Mouse (Mus musculus): Measurements from ENCODE around the gene Ccdc92b. TPM values are rescaled to one million over a fixed set of nuclear protein-coding genes. Genes with fewer than 3 reads are reported as not detected.

Ccdc92b gene
- polyA plus RNA-seq, 1 experiment from 2014 or later: 0.69 TPM

GRCm38 (mm10) chr11:74665631-74666283 lies 46.4 kb downstream of the Ccdc92b start:
- no peak for DNase-seq (ENCODE audit: low spot score)
- 94% methylated on average over 17 of the region's 17 CpGs for WGBS

GRCm38 (mm10) chr11:74666284-74666652 lies 46.9 kb downstream of the Ccdc92b start:
- no peak for DNase-seq (ENCODE audit: low spot score)
- Histone ChIP-seq H3K4me3 (no peak overlapping the region), H3K27ac (replicated peaks) (no peak overlapping the region), H3K27me3 (replicated peaks; ENCODE audit: low read depth, poor library complexity, severe bottlenecking) (no peaks in the 10 kb centered on the region), H3K4me1 (no peaks in the 10 kb centered on the region; the same call in 1 of the 2 replicates), H3K9me3 (no peaks in the 10 kb centered on the region), H3K36me3 (replicated peaks) (peaks cover 95% of the 10 kb centered on the region)
- 92% methylated on average over 5 of the region's 5 CpGs for WGBS

More at GRCm38 (mm10) chr11:74665631-74666283, 46.4 kb downstream of the Ccdc92b start:
- H3K9me3 ChIP-seq: no peaks in the 10 kb centered on the region
- H3K4me3 ChIP-seq: no peak overlapping the region
- H3K36me3 ChIP-seq (replicated peaks): peaks cover 100% of the 10 kb centered on the region
- no peak overlapping the region for H3K27ac ChIP-seq (replicated peaks)
- H3K4me1 ChIP-seq: no peaks in the 10 kb centered on the region; the same call in 1 of the 2 replicates
- H3K27me3 ChIP-seq (replicated peaks; ENCODE audit: low read depth, poor library complexity, severe bottlenecking): no peaks in the 10 kb centered on the region

- Histone ChIP-seq H3K4me1 (no peaks in the 10 kb centered on the region; the same call in 1 of the 2 replicates), H3K27me3 (replicated peaks; ENCODE audit: low read depth, poor library complexity, severe bottlenecking) (no peaks in the 10 kb centered on the region), H3K9me3 (no peaks in the 10 kb centered on the region), H3K4me3 (no peak overlapping the region), H3K36me3 (replicated peaks) (peaks cover 88% of the 10 kb centered on the region), H3K27ac (replicated peaks) (no peak overlapping the region)
- 95% methylated on average over 14 of the region's 14 CpGs for WGBS
- no peak for DNase-seq (ENCODE audit: low spot score)
These were observed 47.6 kb downstream of the Ccdc92b start for GRCm38 (mm10) chr11:74666776-74667581.

GRCm38 (mm10) chr11:74667582-74668010 lies 48.2 kb downstream of the Ccdc92b start:
- peaks cover 82% of the 10 kb centered on the region for H3K36me3 ChIP-seq (replicated peaks)
- DNase-seq (ENCODE audit: low spot score): no peak
- H3K27me3 ChIP-seq (replicated peaks; ENCODE audit: low read depth, poor library complexity, severe bottlenecking): no peaks in the 10 kb centered on the region
- H3K9me3 ChIP-seq: no peaks in the 10 kb centered on the region
- no peak overlapping the region for H3K27ac ChIP-seq (replicated peaks)
- no peak overlapping the region for H3K4me3 ChIP-seq
- WGBS: 98% methylated on average over 13 of the region's 13 CpGs
- no peaks in the 10 kb centered on the region; the same call in 1 of the 2 replicates for H3K4me1 ChIP-seq

GRCm38 (mm10) chr11:74668466-74668865 lies 49.1 kb downstream of the Ccdc92b start:
- 89% methylated on average over 5 of the region's 5 CpGs for WGBS
- peaks cover 81% of the 10 kb centered on the region for H3K36me3 ChIP-seq (replicated peaks)

GRCm38 (mm10) chr11:74668971-74669370 lies 49.6 kb downstream of the Ccdc92b start:
- H3K36me3 ChIP-seq (replicated peaks): peaks cover 81% of the 10 kb centered on the region
- no peaks in the 10 kb centered on the region for H3K27me3 ChIP-seq (replicated peaks; ENCODE audit: low read depth, poor library complexity, severe bottlenecking)
- H3K9me3 ChIP-seq: no peaks in the 10 kb centered on the region
- WGBS: 87% methylated on average over 2 of the region's 2 CpGs
- DNase-seq (ENCODE audit: low spot score): no peak
- no peak overlapping the region for H3K27ac ChIP-seq (replicated peaks)
- no peak overlapping the region for H3K4me3 ChIP-seq
- no peaks in the 10 kb centered on the region; the same call in 1 of the 2 replicates for H3K4me1 ChIP-seq

More at GRCm38 (mm10) chr11:74668466-74668865, 49.1 kb downstream of the Ccdc92b start:
- H3K9me3 ChIP-seq: no peaks in the 10 kb centered on the region
- no peaks in the 10 kb centered on the region; the same call in 1 of the 2 replicates for H3K4me1 ChIP-seq
- no peak overlapping the region for H3K27ac ChIP-seq (replicated peaks)
- no peak for DNase-seq (ENCODE audit: low spot score)
- no peaks in the 10 kb centered on the region for H3K27me3 ChIP-seq (replicated peaks; ENCODE audit: low read depth, poor library complexity, severe bottlenecking)
- H3K4me3 ChIP-seq: no peak overlapping the region

- H3K27me3 ChIP-seq (replicated peaks; ENCODE audit: low read depth, poor library complexity, severe bottlenecking): no peaks in the 10 kb centered on the region
- peaks cover 81% of the 10 kb centered on the region for H3K36me3 ChIP-seq (replicated peaks)
- no peaks in the 10 kb centered on the region for H3K9me3 ChIP-seq
- no peak for DNase-seq (ENCODE audit: low spot score)
- H3K4me3 ChIP-seq: no peak overlapping the region
- H3K4me1 ChIP-seq: no peaks in the 10 kb centered on the region; the same call in 1 of the 2 replicates
- H3K27ac ChIP-seq (replicated peaks): no peak overlapping the region; the same call in 1 of the 2 replicates
These were observed 50.7 kb downstream of the Ccdc92b start for GRCm38 (mm10) chr11:74670151-74670550.

- DNase-seq (ENCODE audit: low spot score): no peak
- Histone ChIP-seq H3K27ac (replicated peaks) (no peak overlapping the region), H3K9me3 (no peaks in the 10 kb centered on the region), H3K36me3 (replicated peaks) (peaks cover 80% of the 10 kb centered on the region), H3K4me1 (no peaks in the 10 kb centered on the region; the same call in 1 of the 2 replicates), H3K4me3 (no peak overlapping the region), H3K27me3 (replicated peaks; ENCODE audit: low read depth, poor library complexity, severe bottlenecking) (no peaks in the 10 kb centered on the region)
- WGBS: 91% methylated on average over 1 of the region's 1 CpGs
These were observed 51.6 kb downstream of the Ccdc92b start for GRCm38 (mm10) chr11:74671013-74671412.

GRCm38 (mm10) chr11:74671839-74672238 lies 52.4 kb downstream of the Ccdc92b start:
- WGBS: 94% methylated on average over 5 of the region's 5 CpGs
- no peak overlapping the region for H3K4me3 ChIP-seq
- no peaks in the 10 kb centered on the region for H3K27me3 ChIP-seq (replicated peaks; ENCODE audit: low read depth, poor library complexity, severe bottlenecking)
- no peak for DNase-seq (ENCODE audit: low spot score)
- no peaks in the 10 kb centered on the region for H3K9me3 ChIP-seq
- no peak overlapping the region for H3K27ac ChIP-seq (replicated peaks)
- no peaks in the 10 kb centered on the region; the same call in 1 of the 2 replicates for H3K4me1 ChIP-seq
- peaks cover 80% of the 10 kb centered on the region for H3K36me3 ChIP-seq (replicated peaks)

- H3K27me3 ChIP-seq (replicated peaks; ENCODE audit: low read depth, poor library complexity, severe bottlenecking): no peaks in the 10 kb centered on the region
- no peak overlapping the region for H3K4me3 ChIP-seq
- H3K9me3 ChIP-seq: no peaks in the 10 kb centered on the region
- H3K27ac ChIP-seq (replicated peaks): no peak overlapping the region
- H3K4me1 ChIP-seq: no peaks in the 10 kb centered on the region; the same call in 1 of the 2 replicates
- peaks cover 80% of the 10 kb centered on the region for H3K36me3 ChIP-seq (replicated peaks)
- DNase-seq (ENCODE audit: low spot score): no peak
- 84% methylated on average over 6 of the region's 6 CpGs for WGBS
These were observed 53.6 kb downstream of the Ccdc92b start for GRCm38 (mm10) chr11:74672901-74673513.

- Histone ChIP-seq H3K27me3 (replicated peaks; ENCODE audit: low read depth, poor library complexity, severe bottlenecking) (no peaks in the 10 kb centered on the region), H3K4me1 (no peaks in the 10 kb centered on the region; the same call in 1 of the 2 replicates), H3K4me3 (no peak overlapping the region), H3K27ac (replicated peaks) (no peak overlapping the region), H3K9me3 (no peaks in the 10 kb centered on the region), H3K36me3 (replicated peaks) (peaks cover 80% of the 10 kb centered on the region)
- DNase-seq (ENCODE audit: low spot score): no peak
- 84% methylated on average over 1 of the region's 1 CpGs for WGBS
These were observed 54.2 kb downstream of the Ccdc92b start for GRCm38 (mm10) chr11:74673561-74673960.

GRCm38 (mm10) chr11:74674713-74675112 lies 55.3 kb downstream of the Ccdc92b start:
- Histone ChIP-seq H3K4me1 (no peaks in the 10 kb centered on the region; the same call in 1 of the 2 replicates), H3K4me3 (no peak overlapping the region), H3K27ac (replicated peaks) (no peak overlapping the region), H3K27me3 (replicated peaks; ENCODE audit: low read depth, poor library complexity, severe bottlenecking) (no peaks in the 10 kb centered on the region), H3K36me3 (replicated peaks) (peaks cover 80% of the 10 kb centered on the region), H3K9me3 (no peaks in the 10 kb centered on the region)
- 96% methylated on average over 8 of the region's 8 CpGs for WGBS
- DNase-seq (ENCODE audit: low spot score): no peak

Data from embryonic facial prominence, embryonic 10.5 days (tissue).